Mouse (Mus musculus) skeletal muscle tissue, adult 2 months (tissue): ENCODE measurements around the gene Rnh1.

Experiments
- DNase-seq: peaks from one replicate; pipeline ENCODE4 v3.0.0-alpha.2; 2012; ENCODE audit warnings: low read depth, low spot score

The Rnh1 gene

GRCm38 (mm10) chr7:141167901-141168517, 4.6 kb downstream of the Rnh1 start:
- no peak for DNase-seq

- DNase-seq = no peak
Observed at GRCm38 (mm10) chr7:141164850-141165249, 7.8 kb downstream of the Rnh1 start.

DNA sequence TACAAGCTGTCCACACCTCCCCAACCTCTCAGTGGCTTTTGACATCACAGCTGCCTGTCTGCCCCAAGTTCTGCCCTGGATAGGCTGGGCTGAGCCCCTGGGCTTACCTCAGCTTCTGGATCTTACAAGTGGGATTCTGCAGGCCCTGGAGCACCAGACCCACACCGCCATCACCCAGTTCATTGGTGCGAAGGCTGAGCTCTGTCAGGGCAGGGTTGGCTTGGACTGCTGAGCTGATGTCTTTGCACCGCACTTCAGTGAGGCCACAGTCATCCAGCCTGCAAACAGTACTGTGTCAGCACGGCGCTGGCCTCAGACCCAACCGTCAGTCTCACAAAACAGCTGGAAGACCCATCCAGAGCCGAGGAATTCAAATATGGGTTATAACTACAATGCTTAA, 8.3 kb downstream of the Rnh1 start:
- no peak for DNase-seq

DNA sequence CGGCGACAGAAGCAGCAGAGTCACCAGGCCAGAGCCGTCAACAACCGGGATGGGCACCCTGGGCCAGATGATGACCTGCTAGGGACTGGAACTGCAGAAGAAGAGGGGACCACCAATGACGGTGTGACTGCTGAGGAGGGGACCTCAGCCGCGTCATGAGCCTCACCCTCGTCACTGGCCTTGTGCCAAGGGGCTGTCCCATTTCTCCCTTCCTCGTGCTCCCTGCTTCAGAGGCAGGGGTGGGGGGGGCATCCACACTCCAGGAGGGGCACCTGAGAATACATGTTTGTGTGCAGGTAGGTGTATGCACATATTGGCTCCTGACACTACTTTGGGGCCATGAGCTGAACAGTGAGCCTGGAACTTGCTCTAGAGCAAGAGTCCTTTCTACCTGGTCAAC, 17.3 kb downstream of the Rnh1 start:
- DNase-seq = no peak

DNA sequence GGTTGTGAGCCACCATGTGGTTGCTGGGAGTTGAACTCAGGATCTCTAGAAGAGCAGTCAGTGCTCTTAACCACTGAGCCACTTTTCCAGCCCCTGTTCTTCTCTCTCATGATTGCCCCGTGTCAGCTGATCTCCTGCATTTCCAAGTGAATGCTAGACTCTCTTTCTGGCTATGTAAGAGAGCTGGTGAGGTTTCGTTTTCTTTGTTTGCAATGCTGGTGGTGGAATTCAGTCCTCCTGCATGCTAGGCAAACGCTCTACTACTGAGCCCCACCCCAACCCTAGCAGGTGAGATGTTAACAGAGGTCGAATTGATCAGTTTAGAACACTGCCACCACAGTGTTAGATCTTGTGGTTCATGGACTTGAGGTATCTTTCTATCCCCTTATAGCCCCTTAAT, 24.0 kb downstream of the Rnh1 start:
- DNase-seq = no peak

GRCm38 (mm10) chr7:141147044-141147443, 25.6 kb downstream of the Rnh1 start:
- DNase-seq = no peak

- no peak for DNase-seq
Observed at GRCm38 (mm10) chr7:141146043-141146595, 26.5 kb downstream of the Rnh1 start.

GRCm38 (mm10) chr7:141145403-141145802, 27.3 kb downstream of the Rnh1 start:
- DNase-seq = no peak

- no peak for DNase-seq
Observed at GRCm38 (mm10) chr7:141144650-141145049, 28.0 kb downstream of the Rnh1 start.

DNA sequence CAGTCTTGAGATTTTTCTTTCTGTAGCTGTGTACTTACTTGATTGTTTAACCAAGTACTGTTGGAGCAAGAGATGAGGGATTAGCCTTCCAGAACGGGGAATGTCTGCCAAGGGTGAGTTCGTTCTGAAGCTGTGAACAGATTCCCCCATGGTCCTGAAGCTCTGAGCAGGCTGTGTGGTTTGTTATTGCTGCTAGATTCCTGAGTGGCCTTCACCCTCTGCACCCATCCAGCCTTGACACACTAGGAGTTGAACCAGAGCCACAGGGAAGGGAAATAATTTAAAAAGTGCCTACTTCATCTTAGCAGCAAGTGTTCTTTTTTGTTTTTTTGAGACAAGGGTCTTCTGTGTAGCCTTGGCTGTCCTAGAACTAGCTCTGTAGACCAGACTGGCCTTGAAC, 28.8 kb downstream of the Rnh1 start:
- DNase-seq = no peak

DNA sequence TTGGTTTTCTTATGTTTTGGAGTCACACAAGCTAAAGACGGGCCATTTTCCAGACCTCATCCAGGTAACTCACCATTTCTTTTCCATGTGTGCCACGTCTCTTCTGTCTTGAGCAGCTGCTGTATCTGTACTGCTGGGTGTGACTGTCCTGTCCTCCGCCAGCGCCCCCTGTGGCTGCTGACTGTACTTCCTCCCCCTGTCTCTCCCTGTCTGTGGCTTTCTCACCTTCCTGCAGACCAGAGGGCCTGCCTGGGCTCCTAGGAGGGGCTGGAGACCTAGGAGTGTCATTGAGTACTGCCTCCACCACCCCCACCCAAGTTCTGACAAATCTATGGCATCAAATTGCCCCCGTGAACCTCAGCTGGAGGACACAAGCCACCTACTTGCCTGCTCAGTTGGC, 29.5 kb downstream of the Rnh1 start:
- no peak for DNase-seq

DNA sequence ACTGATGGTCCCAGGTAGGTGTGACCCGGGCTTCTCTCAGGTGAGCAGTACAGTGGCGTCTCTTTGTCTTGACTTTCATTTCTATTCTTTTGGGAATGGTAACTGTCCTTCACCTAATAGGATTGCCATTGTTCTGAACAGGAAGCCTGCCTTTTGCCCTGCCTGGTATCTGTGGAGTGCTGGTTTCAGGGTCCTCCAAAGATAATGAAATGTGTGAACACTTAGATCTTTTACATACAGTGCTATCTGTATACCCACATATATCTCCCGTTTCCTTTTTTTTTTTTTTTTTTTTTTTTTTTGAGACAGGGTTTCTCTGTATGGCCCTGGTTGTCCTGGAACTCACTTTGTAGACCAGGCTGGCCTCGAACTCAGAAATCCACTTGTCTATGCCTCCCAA, 31.3 kb downstream of the Rnh1 start:
- no peak for DNase-seq

GRCm38 (mm10) chr7:141131904-141132755, 40.5 kb downstream of the Rnh1 start:
- no peak for DNase-seq

DNA sequence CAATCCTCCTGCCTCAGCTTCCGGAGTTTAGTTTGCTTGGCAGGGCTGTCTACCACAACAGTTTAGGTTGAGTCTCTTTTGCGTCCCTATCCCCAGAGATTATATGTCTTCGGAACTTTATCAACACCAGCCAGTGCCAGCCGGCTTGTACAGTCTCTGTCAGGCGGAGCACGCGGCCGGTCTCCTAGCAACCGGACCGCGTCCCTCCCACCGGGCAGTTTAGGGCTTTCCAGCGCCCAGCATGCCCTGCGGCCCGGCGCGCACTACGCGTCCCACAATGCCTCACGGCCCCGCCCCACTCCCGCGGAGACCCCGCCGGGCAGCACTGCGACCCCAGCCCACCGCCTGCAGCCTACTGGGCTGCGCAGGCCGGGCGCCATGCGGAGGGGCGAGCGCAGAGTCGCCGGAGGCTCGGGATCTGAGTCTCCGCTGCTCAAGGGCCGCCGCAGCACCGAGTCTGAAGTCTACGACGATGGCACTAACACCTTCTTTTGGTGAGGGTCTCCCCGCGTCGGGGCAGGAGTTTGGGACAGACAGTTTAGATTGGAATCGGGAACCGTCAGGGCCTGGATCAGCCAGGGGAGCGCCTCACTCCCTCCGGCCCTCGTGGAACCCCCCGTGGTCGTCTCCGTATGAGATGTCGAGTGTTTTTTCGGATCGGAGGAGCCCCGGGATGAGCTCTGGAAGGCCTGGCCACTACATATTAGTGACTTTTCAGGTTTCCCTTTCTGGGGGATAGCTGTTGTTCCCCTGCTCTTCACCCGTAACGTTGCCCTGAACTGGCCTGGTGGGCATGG, 41.4 kb downstream of the Rnh1 start:
- DNase-seq = peak; percentile 81

GRCm38 (mm10) chr7:141123517-141123856, 49.2 kb downstream of the Rnh1 start:
- no peak for DNase-seq

- DNase-seq = peak; percentile 89
Observed at GRCm38 (mm10) chr7:141122689-141123516, 49.8 kb downstream of the Rnh1 start.

GRCm38 (mm10) chr7:141122245-141122644, 50.4 kb downstream of the Rnh1 start, which contains the start of gene Ptdss2:
Gene Ptdss2 (plus strand): TSS chr7:141122382.
- peak; percentile 27 for DNase-seq

DNA sequence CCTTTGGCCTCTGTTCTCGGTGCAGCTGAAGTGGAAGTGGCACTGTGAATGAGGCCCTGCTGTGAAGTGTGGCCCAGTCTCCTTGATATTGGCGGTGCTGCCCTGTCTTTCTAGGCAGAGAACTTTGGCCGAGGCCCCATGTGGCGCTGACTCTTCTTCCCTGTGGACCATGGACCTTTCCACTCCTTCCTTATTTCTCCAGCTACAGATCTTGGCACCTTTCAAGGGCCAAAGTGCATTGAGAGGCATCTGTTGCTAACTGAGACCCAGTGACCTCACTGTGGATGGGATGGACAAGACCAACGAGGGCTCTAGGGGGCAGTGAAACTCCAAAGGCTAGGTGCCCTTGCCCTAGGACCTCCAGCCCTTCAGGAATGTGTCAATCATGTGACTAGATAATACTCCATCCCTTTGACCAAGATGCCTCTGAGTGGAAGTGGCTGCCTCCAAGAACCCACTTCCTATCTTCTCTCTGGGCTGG, 51.6 kb downstream of the Rnh1 start:
- DNase-seq = no peak

DNA sequence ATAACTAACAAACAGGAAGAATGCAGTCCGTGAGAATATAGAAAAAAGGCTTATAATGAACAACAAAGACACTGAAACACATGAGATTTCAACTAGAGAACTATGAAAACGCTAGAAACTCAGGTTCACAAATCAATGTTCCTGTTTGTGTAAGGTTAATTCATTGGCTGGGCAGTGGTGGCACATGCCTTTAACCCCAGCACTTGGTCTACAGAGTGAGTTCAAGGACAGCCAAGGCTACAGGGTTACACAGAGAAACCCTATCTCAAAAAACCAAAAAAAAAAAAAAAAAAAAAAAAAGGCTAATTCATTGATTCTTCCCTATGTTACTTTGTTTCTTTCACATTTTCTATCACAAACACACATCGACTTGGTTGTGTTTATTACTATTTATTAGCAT, 52.1 kb downstream of the Rnh1 start:
- no peak for DNase-seq

DNA sequence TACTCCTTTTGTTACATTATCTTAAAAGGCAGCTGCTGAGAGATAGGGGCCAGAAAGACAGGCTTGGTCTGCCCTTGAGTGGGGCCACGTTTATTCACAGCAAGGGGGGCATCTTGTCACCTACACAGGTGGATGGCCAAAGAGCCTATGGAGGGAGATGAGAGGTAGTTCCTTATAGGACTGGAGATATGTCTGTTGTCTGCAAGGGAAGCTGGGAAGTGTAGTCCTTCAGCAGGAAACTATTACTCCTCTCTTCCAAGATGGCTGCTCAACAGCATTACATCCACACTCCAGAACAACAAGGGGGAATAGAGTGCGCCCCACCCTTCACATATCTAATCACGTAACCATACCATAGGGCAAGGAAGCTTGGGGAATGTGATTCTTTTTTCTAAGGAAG, 53.2 kb downstream of the Rnh1 start:
- DNase-seq = no peak

GRCm38 (mm10) chr7:141117636-141118035, 55.0 kb downstream of the Rnh1 start, which contains the start of gene Ano9:
Gene Ano9 (minus strand): TSS chr7:141117806.
- no peak for DNase-seq
